In genomic region chr2:75341726-75342280, GRCm38 (mm10) we compare ENCODE assay signal across 26 mouse cellular contexts.
DNase-seq lines count a peak whose midpoint lies in the region; ATAC-seq and TF ChIP-seq lines count a peak whose summit lies in the region.
"Had no signal": no experiment of that assay in that cellular context is flagged by ENCODE, and none has a peak within 500 bp of the region (broad histone marks: within the 10 kb centered on the region; RNA-seq: fewer than 3 reads in every experiment).

No protein-coding gene starts in this region.

- peak overlapping the region; percentile 51 for H3K27ac ChIP-seq in gastrocnemius, adult 2 months
- no peak overlapping the region for H3K27ac ChIP-seq in limb, embryonic 14.5 days (replicated peaks; ENCODE audit: low read depth, low read length)
- H3K27ac ChIP-seq in limb, embryonic 10.5 days: no peak overlapping the region
- H3K27ac ChIP-seq in midbrain, embryonic 11.5 days (ENCODE audit: low read depth, low read length): no peak overlapping the region
- H3K27ac ChIP-seq: forebrain, embryonic 13.5 days; heart, embryonic 15.5 days; hindbrain, embryonic 12.5 days; hindbrain, postnatal 0 days; intestine, embryonic 15.5 days; layer of hippocampus, adult 2 months; lung, embryonic 15.5 days; midbrain, embryonic 12.5 days; stomach, embryonic 15.5 days had no signal

- no peaks in the 10 kb centered on the region for H3K4me1 ChIP-seq in limb, embryonic 14.5 days (ENCODE audit: control insufficient read depth, insufficient read depth, low read length)
- no peaks in the 10 kb centered on the region for H3K4me1 ChIP-seq in limb, embryonic 10.5 days
- H3K4me1 ChIP-seq in midbrain, embryonic 11.5 days (ENCODE audit: control insufficient read depth, insufficient read depth, low read length): no peaks in the 10 kb centered on the region
- H3K4me1 ChIP-seq: forebrain, embryonic 13.5 days; heart, embryonic 15.5 days; hindbrain, embryonic 12.5 days; intestine, embryonic 15.5 days; lung, embryonic 15.5 days; midbrain, embryonic 12.5 days; stomach, embryonic 15.5 days had no signal

- no peak for ATAC-seq in limb, embryonic 14.5 days (ENCODE audit: low FRiP score, low read depth)
- no peak for ATAC-seq in midbrain, embryonic 11.5 days (ENCODE audit: low FRiP score)
- ATAC-seq: forebrain, embryonic 13.5 days; hindbrain, postnatal 0 days; intestine, embryonic 15.5 days; Patski had no signal

- no peaks in the 10 kb centered on the region for H3K27me3 ChIP-seq in limb, embryonic 14.5 days (ENCODE audit: control insufficient read depth, insufficient read depth, low read length)
- H3K27me3 ChIP-seq in limb, embryonic 10.5 days (ENCODE audit: low read depth, poor library complexity, severe bottlenecking): no peaks in the 10 kb centered on the region
- H3K27me3 ChIP-seq in midbrain, embryonic 11.5 days (ENCODE audit: control insufficient read depth, insufficient read depth, low read length): no peaks in the 10 kb centered on the region
- H3K27me3 ChIP-seq: forebrain, embryonic 13.5 days; heart, embryonic 15.5 days; hindbrain, embryonic 12.5 days; intestine, embryonic 15.5 days; lung, embryonic 15.5 days; midbrain, embryonic 12.5 days; Patski; stomach, embryonic 15.5 days had no signal

- H3K9ac ChIP-seq in limb, embryonic 14.5 days (ENCODE audit: low read depth, low read length, severe bottlenecking): no peak overlapping the region
- no peak overlapping the region for H3K9ac ChIP-seq in midbrain, embryonic 11.5 days (ENCODE audit: low read length)
- H3K9ac ChIP-seq: forebrain, embryonic 13.5 days; heart, embryonic 15.5 days; hindbrain, embryonic 12.5 days; intestine, embryonic 15.5 days; lung, embryonic 15.5 days; midbrain, embryonic 12.5 days; stomach, embryonic 15.5 days had no signal

- H3K36me3 ChIP-seq in limb, embryonic 14.5 days (ENCODE audit: control insufficient read depth, insufficient read depth, low read length): no peaks in the 10 kb centered on the region
- H3K36me3 ChIP-seq in limb, embryonic 10.5 days: no peaks in the 10 kb centered on the region
- H3K36me3 ChIP-seq in midbrain, embryonic 11.5 days (ENCODE audit: control insufficient read depth, insufficient read depth, low read length): no peaks in the 10 kb centered on the region
- H3K36me3 ChIP-seq: heart, embryonic 15.5 days; hindbrain, embryonic 12.5 days; intestine, embryonic 15.5 days; lung, embryonic 15.5 days; midbrain, embryonic 12.5 days; stomach, embryonic 15.5 days had no signal

- DNase-seq in gastrocnemius, adult 2 months: no peak
- DNase-seq in gastrocnemius, postnatal 25 days: no peak
- DNase-seq in limb, embryonic 14.5 days (ENCODE audit: low spot score): peak; percentile 25
- no peak for DNase-seq in limb, embryonic 10.5 days (ENCODE audit: low spot score)
- peak; percentile 9 to 16 for DNase-seq in heart, postnatal 14 days
- DNase-seq in midbrain, embryonic 11.5 days (ENCODE audit: low spot score, missing footprints): no peak
- DNase-seq in neural tube, embryonic 10.5 days (ENCODE audit: extremely low spot score, low spot score): no peak
- DNase-seq: adrenal gland, postnatal 10 days; cerebellum, adult 11 months; cerebellum, adult 9-11 months; gastrocnemius, postnatal 36 days; kidney, adult 2 months; kidney, postnatal 36 days; retina, postnatal 1 day; right cerebral cortex, postnatal 14 days had no signal

- TF ChIP-seq CTCF in gastrocnemius, adult 2 months (IDR thresholded peaks at IDR 0.05): no peak

- WGBS in limb, embryonic 14.5 days: 70% methylated on average over 6 of the region's 6 CpGs
- WGBS in limb, embryonic 10.5 days: 83% methylated on average over 6 of the region's 6 CpGs
- WGBS in midbrain, embryonic 11.5 days: 83% methylated on average over 6 of the region's 6 CpGs

- no peaks in the 10 kb centered on the region for H3K9me3 ChIP-seq in limb, embryonic 14.5 days (ENCODE audit: control insufficient read depth, low read length)
- H3K9me3 ChIP-seq in limb, embryonic 10.5 days (replicated peaks): no peaks in the 10 kb centered on the region
- H3K9me3 ChIP-seq in midbrain, embryonic 11.5 days (ENCODE audit: control insufficient read depth, low read length): no peaks in the 10 kb centered on the region
- H3K9me3 ChIP-seq: forebrain, embryonic 13.5 days; heart, embryonic 15.5 days; hindbrain, embryonic 12.5 days; intestine, embryonic 15.5 days; lung, embryonic 15.5 days; midbrain, embryonic 12.5 days; stomach, embryonic 15.5 days had no signal

- no peak overlapping the region for H3K4me3 ChIP-seq in gastrocnemius, adult 2 months
- H3K4me3 ChIP-seq in limb, embryonic 14.5 days (replicated peaks; ENCODE audit: low read length): no peak overlapping the region
- no peak overlapping the region for H3K4me3 ChIP-seq in limb, embryonic 10.5 days
- H3K4me3 ChIP-seq in midbrain, embryonic 11.5 days (ENCODE audit: low read depth, low read length): no peak overlapping the region
- H3K4me3 ChIP-seq: forebrain, embryonic 13.5 days; heart, embryonic 15.5 days; hindbrain, embryonic 12.5 days; intestine, embryonic 15.5 days; layer of hippocampus, adult 2 months; lung, embryonic 15.5 days; midbrain, embryonic 12.5 days; myocyte; stomach, embryonic 15.5 days had no signal

- TF ChIP-seq POLR2A in limb, embryonic 14.5 days (IDR thresholded peaks at IDR 0.05; ENCODE audit: borderline replicate concordance, extremely low read depth, insufficient read depth, insufficient read length): no peak

- H3K4me2 ChIP-seq in limb, embryonic 14.5 days (replicated peaks; ENCODE audit: low read depth, low read length, severe bottlenecking): no peak overlapping the region
- no peak overlapping the region for H3K4me2 ChIP-seq in midbrain, embryonic 11.5 days
- H3K4me2 ChIP-seq: forebrain, embryonic 13.5 days; heart, embryonic 15.5 days; hindbrain, embryonic 12.5 days; intestine, embryonic 15.5 days; lung, embryonic 15.5 days; midbrain, embryonic 12.5 days; stomach, embryonic 15.5 days had no signal

- intact Hi-C loops in gastrocnemius, adult 2 months (cut with DNase I): no loop called here
- intact Hi-C loops in heart, postnatal 14 days (cut with DNase I): no loop called here

Comparison
In these comparisons a context has a peak if more than half of its experiments do, and no peak if none do; other contexts are left out.
1. DNase-seq: peak in limb, embryonic 14.5 days (single experiment) and heart, postnatal 14 days (2 of 2); none in gastrocnemius, adult 2 months (single experiment), gastrocnemius, postnatal 25 days (single experiment), limb, embryonic 10.5 days (single experiment), midbrain, embryonic 11.5 days (single experiment) and neural tube, embryonic 10.5 days (single experiment).